Mouse (Mus musculus): Measurements from ENCODE around the gene Speer4a.
"Not testable (repeated sequence)": the region's sequence is repeated elsewhere in the genome, so short reads cannot be mapped to it uniquely, and the experiment has no call there.

The Speer4a gene

DNA sequence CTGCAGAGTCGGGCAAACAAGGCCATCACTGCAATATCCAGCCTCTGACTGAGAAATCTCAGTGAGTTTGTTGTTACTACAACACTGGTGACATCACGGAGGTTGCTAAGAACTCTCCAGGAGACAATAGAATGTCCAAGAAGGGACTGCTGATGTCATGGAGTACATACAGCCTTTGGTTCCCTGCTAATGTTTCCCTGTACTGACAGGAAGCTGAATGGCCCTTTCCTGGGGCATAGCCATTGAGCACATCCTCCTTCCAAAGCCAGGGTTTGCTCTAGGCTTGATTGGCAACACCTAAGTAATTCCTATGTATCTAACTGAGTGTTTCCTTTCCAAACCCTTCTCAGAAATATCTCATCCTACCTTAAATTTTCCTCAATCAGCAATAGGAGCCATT, at the start of gene Speer4a:
Gene Speer4a, minus strand, starts transcription at position 101 of the 400 bp plus-strand sequence.
- DNase-seq (ENCODE audit: low spot score in 2 of 2) = not testable (repeated sequence)

DNA sequence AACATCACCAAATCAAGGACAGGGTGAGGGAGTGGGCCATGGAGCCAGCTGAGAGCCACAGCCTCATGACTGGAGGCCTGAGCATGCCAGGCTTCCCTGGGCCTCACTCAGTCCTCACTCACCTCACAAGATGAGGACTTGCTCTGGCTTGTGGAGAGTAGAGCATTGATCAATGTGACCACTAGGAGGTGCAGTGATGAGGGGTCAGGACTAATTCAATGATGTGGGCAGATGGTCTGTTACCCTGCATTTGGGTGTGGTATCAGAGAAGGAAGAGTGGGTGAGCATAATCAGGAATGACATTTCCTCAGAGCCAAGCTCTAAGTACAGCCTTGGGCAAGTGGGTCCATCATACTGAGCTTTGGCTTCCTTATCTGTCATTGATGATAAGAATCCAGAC, 39.7 kb upstream of the Speer4a start:
- DNase-seq (ENCODE audit: low spot score in 2 of 2) = not testable (repeated sequence)

DNA sequence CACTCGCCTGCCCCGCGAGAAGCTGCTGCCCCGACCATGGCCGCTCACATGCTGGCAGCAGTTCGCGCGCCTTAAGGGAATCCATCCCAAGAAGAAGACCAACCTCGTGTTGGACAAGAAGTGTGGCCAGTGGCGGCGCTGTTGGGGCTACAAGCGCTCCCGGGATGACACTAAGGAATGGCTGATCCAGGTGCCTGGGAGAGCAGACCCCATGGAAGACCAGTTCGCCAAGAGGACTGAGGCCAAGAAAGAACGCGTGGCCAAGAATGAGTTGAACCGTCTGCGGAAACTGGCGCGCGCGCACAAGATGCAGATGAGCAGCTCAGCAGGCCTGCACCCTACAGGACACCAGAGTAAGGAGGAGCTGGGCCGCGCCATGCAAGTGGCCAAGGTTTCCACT, 31.4 kb upstream of the Speer4a start:
- DNase-seq (ENCODE audit: low spot score in 2 of 2) = no peak

DNA sequence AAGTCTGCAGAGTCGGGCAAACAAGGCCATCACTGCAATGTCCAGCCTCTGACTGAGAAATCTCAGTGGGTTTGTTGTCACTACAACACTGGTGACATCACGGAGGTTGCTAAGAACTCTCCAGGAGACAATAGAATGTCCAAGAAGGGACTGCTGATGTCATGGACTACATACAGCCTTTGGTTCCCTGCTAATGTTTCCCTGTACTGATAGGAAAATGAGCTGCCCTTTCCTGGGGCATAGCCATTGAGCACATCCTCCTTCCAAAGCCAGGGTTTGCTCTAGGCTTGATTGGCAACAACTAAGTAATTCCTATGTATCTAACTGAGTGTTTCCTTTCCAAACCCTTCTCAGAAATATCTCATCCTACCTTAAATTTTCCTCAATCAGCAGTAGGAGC, 19.1 kb upstream of the Speer4a start, which contains the start of gene Gm7347:
Gene Gm7347, minus strand, starts transcription at position 101 of the 400 bp plus-strand sequence.
- DNase-seq (ENCODE audit: low spot score in 2 of 2) = not testable (repeated sequence)

DNA sequence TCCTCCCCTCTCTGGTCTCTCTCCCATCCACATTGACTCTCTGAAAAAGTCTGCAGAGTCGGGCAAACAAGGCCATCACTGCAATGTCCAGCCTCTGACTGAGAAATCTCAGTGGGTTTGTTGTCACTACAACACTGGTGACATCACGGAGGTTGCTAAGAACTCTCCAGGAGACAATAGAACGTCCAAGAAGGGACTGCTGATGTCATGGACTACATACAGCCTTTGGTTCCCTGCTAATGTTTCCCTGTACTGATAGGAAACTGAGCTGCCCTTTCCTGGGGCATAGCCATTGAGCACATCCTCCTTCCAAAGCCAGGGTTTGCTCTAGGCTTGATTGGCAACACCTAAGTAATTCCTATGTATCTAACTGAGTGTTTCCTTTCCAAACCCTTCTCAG, 16.5 kb downstream of the Speer4a start, which contains the start of gene Gm5862:
Gene Gm5862, minus strand, starts transcription at position 101 of the 400 bp plus-strand sequence.
- not testable (repeated sequence) for DNase-seq (ENCODE audit: low spot score in 2 of 2)

DNA sequence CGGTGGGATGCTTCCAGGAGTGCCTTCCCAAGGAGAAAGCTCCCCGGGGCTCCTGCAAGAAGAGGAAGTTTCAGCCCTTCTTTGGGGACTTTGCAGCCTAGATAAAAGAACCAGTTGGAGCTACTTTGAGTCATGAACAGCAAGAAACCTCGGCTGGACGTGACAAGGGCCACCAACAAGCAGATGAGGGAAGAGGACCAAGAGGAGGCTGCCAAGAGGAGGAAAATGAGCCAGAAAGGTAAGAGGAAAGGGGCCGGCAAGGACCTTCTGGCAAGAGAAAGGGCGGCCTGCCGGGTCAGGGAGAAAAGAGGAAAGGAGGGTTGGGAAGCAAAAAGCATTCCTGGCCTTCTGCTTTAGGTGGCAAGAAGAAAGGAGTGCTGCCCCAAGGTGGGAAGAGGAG, 31.7 kb downstream of the Speer4a start:
- not testable (repeated sequence) for DNase-seq (ENCODE audit: low spot score in 2 of 2)

DNA sequence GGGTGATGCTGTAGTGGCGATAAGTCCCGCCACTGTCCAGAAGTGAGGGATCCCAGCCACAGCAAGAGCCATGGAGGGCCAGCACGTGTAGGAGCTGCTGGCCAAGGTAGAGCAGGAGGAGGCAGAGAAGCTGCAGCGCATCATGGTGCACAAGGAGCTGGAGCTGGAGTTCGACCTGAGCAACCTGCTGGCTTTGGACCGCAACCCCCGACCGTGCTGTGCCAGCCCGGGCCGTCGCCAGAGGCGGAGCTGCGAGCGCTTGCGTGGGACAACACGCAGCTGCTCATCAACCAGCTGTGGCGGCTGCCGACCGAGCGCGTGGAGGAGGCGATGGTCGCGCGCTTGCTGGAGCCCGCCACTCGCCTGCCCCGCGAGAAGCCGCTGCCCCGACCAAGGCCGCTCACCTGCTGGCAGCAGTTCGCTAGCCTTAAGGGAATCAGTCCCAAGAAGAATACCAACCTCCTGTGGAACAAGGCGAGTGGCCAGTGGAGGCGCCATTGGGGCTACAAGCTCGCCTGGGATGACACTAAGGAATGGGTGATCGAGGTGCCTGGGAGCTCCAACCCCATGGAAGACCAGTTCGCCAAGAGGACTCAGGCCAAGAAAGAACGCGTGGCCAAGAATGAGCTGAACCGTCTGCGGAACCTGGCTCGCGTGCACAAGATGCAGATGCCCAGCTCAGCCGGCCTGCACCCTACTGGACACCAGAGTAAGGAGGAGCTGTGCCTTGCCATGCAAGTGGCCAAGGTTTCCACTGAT, 32.2 kb downstream of the Speer4a start:
- peak; percentile 22 to 50 for DNase-seq (ENCODE audit: low spot score in 2 of 2)

DNA sequence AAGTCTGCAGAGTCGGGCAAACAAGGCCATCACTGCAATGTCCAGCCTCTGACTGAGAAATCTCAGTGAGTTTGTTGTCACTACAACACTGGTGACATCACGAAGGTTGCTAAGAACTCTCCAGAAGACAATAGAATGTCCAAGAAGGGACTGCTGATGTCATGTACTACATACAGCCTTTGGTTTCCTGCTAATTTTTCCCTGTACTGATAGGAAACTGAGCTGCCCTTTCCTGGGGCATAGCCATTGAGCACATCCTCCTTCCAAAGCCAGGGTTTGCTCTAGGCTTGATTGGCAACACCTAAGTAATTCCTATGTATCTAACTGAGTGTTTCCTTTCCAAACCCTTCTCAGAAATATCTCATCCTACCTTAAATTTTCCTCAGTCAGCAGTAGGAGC, 34.7 kb downstream of the Speer4a start, which contains the start of gene Gm1979:
Gene Gm1979, minus strand, starts transcription at position 101 of the 400 bp plus-strand sequence.
- not testable (repeated sequence) for DNase-seq (ENCODE audit: low spot score in 2 of 2)

DNA sequence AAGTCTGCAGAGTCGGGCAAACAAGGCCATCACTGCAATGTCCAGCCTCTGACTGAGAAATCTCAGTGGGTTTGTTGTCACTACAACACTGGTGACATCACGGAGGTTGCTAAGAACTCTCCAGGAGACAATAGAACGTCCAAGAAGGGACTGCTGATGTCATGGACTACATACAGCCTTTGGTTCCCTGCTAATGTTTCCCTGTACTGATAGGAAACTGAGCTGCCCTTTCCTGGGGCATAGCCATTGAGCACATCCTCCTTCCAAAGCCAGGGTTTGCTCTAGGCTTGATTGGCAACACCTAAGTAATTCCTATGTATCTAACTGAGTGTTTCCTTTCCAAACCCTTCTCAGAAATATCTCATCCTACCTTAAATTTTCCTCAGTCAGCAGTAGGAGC, 50.8 kb downstream of the Speer4a start, which contains the start of gene Gm21698:
Gene Gm21698, minus strand, starts transcription at position 101 of the 400 bp plus-strand sequence.
- not testable (repeated sequence) for DNase-seq (ENCODE audit: low spot score in 2 of 2)

All from cerebellum, postnatal 4 days (tissue).